Mouse (Mus musculus): Measurements from ENCODE around the gene Rassf10.

GRCm38 (mm10) chr7:112919845-112920244 lies 33.9 kb upstream of the Rassf10 start:
- no peak for TF ChIP-seq EP300 (IDR thresholded peaks at IDR 0.05; ENCODE audit: low read depth)
- peak; percentile 60 for TF ChIP-seq CTCF (IDR thresholded peaks at IDR 0.05; ENCODE audit: low read depth)

Measured in liver, embryonic 14.5 days (tissue).